Mouse (Mus musculus) E14TG2a.4 (cell line): ENCODE measurements around the gene Ap1s2.

Experiments used
- CTCF ChIP-seq: conservative IDR thresholded peaks from 2 replicates; pipeline ENCODE4 v1.5.1; 2014; ENCODE audit warnings: low read length
- POU5F1 ChIP-seq: IDR thresholded peaks from 2 replicates; pipeline ENCODE4 v1.6.1; 2014; ENCODE audit warnings: low read length, borderline replicate concordance

DNA sequence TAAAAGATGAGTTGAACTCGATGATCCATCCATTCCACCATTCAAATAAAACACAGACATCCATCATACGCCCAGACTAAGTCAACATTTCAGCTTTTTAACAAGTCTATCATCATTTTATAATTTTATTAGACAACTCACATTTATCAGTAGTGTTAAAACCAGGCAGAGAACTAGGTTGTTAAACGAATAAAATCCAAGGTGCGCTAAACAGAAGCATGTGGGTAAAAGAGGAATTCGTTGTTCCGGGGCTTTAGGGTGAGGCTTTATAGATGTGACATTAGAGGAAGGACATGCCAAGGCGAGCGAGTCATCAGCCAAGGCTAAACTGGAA, 847 bp upstream of the Ap1s2 start:
- no peak for TF ChIP-seq CTCF
- TF ChIP-seq POU5F1, result no peak
